Mouse (Mus musculus) telencephalon, adult 2 months (tissue): ENCODE measurements around the gene Arfgef3.
"Not testable (repeated sequence)": the region's sequence is repeated elsewhere in the genome, so short reads cannot be mapped to it uniquely, and the experiment has no call there.

Experiments used
- DNase-seq: peaks from one replicate; pipeline ENCODE4 v3.0.0-alpha.2; 2011; ENCODE audit warnings: low read depth, low spot score

Gene Arfgef3

DNA sequence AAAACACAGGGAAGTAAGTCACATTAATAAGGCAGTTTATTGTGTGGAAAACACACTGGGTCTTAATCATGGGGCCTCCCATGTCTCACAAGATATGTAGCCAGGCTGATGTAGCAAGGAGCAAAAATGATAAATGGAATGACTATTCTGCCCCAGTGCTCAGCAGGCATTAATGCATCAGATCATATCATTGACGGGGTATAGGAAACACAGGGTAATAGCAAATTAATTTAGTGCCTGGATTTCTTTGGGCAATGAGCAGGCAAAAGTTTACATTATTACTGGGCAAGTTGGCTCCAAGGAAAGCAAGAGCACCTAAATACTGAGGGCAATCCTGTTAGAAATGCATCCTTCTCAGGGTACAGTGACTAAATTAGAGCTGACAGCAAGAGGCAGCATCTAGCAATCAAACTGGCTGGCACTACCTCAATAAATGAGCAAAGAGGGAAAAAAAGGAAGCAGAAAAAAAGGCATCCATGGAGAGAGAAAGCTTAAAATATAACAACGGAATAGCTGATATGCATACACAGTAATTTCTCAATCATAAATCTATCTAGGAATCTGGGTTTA lies 62.3 kb downstream of the Arfgef3 start:
- DNase-seq: no peak

DNA sequence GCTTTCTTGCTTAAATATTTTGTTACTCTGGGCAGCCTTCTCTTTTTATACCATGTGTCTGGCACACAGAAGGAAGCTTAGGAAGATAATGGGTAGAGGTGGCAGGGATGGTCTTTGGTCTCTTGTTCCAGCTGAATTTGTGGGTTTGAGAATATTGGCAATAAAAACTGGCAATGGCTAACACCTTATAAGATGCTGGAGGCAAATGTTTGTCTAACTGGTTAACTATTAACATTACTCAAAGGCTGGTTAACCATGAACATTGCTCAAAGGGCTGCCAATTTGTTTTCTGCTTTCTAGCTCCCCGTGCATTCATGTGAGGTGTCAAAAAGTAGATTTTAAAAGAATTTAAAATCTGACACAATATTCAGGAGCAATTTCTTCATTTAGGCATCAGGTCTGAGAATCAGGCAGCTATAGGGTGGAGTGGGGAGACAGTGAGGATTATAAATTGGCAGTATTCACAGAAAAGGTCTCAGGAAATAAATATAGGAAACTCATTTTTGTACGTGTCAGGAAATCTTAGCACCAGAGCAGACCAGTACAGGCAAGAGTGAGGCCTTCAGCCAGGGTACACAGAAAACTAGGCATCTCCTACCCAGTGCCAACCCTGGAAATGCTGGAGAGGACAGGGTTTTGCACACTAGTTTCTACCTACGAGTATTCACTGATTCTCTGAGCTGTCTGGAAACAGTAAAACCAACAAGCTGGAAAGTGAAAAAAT lies 62.9 kb downstream of the Arfgef3 start:
- no peak for DNase-seq

DNA sequence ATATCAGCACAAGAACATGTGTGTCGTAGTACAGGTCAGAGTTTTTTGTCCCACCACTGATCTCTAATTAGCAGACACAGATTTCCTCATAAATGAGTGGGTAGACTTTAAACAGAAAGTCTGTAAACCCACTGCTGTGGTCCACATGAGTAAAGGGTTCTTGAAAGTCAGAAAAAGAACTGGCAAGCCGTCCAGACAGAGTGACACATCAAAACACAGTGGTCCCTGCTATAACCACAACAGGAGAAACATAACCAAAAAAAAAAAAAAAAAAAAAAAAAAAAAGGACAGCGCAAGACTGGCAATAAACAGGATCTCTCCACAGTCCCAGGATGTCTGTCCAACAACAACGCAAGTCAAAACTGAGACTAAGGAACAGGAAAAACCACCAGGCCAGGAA lies 64.9 kb downstream of the Arfgef3 start:
- DNase-seq: no peak

DNA sequence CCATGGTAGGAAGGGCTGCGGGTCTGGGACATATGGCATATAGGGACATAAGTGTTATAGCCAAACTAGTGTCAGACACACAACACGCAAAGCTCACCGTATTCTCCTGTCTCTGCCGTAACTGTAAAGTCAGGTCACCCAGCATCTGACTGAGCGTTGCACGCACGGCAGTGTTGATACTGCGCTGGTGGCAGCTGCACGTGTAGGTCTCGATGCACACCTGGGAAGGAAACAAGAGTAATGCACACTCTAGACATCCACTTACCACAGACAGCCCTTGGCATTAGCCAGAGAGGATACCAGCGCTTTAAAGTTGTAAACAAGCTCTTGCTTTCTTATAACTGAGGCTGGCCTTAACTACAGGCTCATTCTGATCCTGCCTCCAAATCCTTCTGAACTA lies 79.0 kb downstream of the Arfgef3 start:
- DNase-seq: no peak

DNA sequence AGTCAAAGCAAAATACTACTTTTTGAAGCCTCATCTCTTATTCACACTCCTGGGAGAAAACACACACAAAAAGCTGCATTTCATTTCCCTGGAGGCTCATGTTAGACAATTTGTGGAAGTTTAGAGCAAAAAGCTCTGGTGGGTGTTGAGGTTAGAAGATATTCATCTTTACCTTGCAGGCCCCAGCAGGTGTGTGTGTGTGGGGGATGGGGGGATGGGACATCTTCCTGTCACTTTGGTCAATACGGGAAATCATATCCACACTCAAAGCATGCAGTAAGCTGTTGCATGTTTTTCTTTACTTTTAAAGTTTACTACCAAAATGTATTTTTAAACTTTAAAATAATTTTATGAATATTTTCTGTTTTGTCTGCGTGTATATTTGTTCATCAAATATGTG lies 79.7 kb downstream of the Arfgef3 start:
- DNase-seq: no peak

DNA sequence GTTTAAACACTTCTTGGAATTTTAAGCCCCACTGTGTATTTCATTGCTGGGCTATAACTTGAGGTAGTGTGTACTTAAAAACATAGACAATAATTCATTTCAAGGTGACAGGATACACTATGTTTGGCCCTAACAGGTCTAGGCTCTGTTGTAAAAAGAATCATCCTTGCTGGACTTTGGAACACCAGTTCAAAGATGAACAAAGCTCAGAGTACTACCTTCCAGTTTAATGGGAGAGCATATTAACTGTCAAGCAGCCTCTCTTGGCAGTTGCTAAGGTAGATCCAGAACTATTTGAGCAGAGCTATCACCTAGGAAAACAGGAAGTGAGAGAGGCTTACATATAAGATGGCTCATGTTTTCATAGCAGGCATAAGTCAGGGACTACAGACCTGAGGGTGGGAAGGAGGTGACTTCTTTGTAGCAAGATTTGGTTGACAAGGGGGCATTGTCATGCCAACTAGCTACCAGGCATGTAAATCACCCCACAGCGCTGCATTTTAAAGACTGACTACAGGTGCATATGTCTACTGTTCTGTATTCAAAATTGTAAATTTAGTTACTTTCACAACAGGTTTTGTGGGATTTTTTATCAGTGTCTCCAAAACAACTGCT lies 82.0 kb downstream of the Arfgef3 start:
- no peak for DNase-seq

DNA sequence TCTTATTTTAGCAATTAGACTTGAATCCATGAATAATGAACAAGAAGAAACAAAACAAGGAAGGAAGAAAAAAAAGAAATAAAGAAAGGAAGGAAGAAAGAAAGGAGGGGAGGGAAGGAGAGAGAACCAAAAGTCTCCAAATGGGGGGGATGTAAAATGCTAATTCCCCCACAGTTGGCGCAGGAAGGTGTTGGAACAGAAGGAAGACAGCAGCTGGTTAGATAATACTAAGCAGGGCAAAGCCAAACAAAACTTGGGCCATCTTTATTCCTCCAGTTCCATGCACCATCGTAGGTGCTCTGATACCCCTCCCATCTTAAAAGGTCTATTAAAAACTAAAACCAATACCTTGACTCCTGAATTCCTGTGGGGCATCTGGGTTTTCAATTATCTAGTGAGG lies 82.8 kb downstream of the Arfgef3 start:
- DNase-seq: peak; percentile 71

DNA sequence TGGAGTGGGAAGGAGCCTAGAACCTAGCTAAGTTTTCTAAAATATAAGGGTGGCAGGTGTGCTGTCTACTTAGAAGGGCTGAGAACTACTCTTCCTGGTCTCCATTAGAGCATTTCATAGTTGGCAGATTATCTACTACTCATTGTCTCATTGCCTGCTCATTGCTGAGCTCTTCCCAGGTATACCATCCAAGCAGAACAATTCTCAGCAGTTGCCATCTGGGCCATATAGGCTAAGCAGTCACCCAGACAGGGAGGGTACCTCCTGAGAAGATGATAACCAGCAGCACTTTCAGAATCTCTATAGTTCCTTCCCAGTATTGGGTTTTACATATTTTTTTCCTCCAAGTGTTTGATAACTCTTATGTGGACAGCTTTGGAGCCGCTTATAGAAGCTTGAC lies 86.2 kb downstream of the Arfgef3 start:
- no peak for DNase-seq

DNA sequence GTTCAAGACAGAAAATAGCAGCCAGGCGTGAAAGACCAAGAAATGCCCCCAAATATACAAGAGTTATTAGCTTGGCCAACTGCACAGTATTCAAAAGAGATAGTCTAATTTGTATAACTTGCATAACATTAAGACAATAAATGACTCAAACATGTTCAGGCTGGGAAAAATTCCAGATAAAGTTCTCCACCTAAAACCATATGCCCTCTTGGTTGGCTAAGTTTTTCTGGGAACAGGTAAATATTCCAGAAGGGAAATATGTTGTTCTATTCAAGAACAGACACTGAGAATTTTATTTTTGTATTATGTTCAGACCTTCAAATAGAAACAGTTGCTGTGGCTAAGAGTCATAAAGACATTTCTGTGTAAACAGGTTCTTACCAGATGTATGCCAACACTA lies 96.7 kb downstream of the Arfgef3 start:
- DNase-seq: no peak

DNA sequence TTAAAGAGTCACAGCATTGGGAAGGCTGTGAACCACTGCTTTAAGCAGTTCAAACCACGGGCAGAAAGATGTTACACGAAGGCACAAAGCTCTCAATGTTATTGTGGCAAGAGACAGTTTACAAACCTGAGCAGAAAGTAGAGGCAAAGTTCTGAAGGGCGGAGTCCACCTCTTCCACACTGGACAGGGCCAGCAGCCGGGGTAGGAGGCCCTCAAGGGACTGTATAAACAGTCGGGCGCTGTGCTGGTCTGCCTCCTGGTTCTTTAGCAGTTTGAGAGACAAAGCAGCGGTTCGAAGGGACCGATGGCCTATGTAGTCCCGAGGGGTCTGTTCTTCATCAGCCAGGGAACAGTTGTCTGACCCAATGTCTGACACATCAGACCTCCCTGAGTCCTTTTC lies 97.7 kb downstream of the Arfgef3 start:
- no peak for DNase-seq

DNA sequence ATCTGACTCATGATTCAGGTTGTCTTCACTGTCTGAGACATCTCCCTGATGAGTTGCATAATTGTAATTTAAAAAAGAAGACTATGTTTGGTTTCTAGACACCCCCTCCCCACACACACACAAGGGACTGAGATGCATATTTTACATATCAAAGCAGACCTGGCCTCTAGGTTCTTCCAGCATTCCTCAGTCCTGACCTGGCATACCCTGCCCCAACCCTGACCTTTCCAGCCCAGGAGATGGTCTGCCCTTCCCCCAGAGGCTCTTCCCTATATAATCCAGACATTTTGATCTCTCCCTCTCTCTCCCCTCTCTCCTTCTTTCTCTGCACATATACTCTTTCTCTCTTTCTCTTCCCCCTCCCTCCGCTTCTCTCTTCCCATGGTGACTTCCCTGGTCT lies 99.4 kb downstream of the Arfgef3 start:
- DNase-seq: no peak

DNA sequence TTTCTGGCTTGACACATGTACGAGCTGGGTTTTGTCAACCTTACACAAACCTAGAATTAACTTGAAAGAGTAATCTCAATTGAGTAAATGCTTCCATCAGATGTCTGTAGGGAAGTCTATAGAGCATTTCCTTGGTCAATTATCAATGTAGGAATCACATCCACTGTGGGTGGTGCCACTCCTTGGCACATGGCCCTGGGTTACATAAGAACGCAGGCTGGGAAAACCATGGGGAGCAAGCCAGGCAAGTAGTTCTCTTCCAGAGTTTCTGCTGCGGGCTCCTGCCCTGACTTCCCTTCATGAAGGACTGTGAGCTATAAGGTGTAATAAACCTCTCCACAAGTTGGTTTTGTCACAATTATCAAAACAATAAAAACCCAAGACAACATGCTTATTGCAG lies 100.2 kb downstream of the Arfgef3 start:
- DNase-seq: no peak

DNA sequence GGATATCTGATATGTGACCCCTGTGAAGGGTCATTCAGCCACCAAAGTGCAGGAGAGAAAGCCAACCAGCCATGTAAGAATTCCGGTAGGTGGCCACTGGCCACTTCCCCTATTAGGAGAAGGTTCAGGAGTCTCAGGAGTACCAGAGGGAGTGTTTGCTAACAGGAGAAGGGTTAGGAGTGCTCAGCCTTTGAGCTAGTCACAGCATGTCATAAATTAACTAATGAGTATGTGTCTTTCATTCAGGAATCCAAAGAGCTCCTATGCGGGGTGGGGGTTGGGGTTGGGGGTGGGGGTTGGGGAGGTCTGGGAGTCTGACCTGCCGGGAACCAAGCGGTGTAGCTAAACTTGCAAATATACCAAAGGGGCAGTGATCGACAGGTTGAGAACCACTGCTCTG lies 100.9 kb downstream of the Arfgef3 start:
- DNase-seq: no peak

DNA sequence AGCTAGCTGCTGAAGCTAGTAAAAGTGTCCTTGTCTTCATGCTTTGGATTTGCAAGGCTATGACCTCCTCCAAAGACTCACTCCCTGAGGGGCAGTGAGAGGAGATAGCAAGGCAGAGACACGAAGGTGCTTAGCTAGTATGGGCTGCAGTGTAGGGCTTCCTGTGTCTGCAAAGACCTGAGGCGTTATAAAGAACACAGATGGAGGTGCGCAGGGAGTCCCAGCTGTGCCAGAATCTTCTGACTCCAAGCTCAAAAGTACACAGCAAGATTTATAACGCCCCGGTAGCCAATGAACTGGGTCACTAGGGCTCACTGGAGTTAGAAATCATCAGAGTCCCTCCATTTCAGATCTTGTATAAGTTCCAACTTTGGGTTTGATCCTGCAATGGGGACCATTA lies 103.2 kb downstream of the Arfgef3 start:
- no peak for DNase-seq

DNA sequence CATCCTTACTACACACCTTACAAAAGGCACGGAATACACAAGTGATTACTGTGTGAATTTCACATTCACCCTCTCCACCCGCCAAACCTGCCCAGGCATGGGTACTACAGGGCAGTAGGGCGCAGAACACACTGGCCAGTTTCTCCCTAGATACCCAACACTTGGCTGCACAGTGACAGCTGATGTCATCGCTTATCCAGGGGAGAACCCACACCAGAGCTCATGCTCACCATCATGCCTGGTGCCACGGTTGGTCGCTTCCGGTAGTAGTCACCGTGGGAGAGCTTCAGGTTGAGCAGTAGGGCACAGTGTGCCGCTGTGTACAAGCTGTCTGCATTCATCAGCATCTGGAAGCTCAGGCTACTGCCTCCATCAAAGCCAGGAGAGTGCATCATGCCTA lies 108.3 kb downstream of the Arfgef3 start:
- DNase-seq: no peak

DNA sequence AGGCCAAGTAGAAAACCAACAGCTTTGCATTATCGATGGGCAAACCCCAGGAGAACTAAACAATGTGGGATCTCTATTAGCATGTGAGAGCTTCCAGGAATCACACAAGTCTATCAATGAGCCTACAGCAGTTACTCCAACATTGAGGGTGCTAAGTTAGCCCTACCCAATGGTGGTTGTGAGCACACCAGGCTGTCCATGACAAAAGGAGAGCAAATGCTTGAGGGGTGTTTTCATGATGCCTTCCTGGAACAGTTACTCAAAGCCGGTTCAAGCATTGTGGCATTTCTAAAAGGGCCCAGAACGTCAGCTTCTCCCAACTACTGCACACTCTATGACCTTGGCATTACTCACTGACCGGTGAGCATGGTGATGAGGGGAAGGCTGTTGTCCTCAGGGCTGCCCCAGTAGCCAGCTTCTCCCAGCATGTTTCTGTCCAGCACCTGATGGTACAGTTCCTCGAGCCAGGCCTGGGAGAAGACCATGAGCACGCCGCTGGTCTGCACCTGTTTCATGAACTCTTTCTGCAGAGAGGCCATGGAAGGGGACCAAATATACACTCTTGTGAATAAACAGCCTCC lies 109.3 kb downstream of the Arfgef3 start:
- DNase-seq: no peak

DNA sequence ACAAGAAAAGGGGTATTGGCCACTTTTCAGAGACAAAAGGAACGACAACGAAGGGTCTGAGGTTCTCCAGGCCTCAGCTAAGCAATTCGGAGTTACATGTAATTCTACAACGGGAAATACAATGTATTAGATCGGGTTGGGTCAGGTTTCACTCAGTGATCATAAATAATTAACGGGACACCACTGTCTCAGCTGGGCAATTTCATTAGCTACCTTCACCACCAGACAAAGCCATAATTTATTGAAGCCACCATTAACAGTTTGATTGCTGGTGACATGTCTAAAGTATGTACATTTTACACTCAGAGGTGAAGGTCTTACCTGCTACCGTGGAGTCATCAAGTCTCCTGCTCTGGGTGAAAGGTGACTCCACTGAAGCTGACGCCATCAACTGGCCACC lies 113.3 kb downstream of the Arfgef3 start:
- DNase-seq: no peak

DNA sequence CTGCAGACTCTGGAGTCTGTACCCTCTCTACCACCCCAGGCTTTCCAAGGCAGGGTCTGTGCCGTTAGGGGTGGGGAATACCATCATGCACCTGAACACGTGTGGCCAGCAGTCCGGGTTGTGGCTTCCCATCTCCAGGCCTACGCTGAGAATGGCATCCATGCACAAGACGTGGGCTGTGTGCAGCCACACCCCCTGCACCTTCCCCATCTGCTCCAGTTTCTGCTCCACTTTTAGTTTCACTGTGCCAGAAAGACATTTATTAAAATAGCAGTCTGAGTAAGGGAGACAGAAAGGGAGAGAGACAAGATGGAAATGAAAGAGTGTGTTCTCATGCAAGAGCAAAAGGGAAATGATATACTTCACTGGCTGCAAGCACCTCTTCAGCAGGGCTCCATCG lies 116.2 kb downstream of the Arfgef3 start:
- DNase-seq: peak; percentile 88

DNA sequence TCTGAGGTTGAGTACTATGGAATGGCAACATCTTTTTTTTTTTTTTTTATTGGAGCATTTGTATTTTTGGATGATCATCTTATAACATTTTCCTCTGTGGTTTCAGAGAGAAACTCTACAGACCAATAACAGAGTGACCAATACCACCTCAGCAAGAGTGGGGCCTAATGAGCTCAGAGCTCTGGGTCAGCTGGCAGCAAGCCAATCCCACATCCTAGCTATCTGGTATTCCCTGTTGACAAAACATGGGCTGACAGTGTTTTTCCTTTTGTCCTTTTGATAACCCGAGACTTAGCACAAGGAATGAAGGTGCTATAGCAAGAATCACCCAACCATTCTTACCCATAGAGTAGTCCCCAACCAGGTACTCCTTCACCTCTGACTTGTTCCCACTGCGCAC lies 131.0 kb downstream of the Arfgef3 start:
- no peak for DNase-seq

DNA sequence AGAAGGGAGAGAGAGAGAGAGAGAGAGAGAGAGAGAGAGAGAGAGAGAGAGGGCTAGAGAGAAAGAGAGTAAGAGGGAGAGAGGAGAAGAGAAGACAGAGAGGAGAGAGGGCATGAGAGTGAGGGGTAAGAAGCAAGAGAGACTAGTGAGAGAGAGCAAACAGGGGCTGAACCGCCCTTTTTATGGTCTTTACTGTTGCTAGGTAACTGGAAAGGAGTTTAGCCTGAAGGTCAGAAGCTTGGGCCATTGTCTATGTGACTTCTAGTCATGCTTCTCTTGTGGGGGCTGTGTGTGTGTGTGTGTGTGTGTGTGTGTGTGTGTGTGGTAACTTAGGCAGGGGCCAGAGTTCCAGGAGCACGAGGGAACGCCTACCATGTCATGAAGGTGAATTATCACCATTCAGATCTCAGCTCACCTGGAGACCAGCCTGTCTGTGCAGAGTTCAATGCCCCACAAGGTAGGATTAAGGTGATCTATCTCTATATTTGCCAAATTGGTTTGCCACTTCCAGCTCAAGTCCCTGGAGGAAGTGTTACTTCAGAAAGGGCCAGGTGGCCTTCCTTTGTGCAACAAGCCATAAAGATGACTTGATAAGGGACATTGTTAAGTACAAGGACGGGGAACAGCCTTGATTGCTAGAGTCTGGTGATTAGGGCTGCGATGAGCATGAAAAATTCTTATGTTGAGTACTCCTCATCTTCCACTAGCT lies 138.8 kb downstream of the Arfgef3 start:
- DNase-seq: not testable (repeated sequence)

DNA sequence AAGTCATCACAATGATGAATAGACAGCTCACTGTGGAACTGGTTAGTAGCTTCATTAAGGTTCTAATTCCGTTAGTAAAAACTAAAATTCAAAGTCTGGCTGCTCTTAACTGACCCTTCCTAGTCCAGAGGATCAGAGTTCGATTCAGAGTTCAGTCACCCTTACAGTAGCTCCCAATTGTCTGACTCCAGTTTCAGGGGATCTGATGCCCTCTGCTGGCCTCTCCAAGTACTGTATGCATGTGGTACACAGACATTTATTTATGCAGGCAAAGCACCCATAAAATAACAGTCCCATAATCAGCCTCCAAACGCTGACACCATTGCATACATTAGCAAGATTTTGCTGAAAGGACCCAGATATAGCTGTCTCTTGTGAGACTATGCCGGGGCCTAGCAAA lies 141.7 kb downstream of the Arfgef3 start:
- DNase-seq: peak; percentile 28

DNA sequence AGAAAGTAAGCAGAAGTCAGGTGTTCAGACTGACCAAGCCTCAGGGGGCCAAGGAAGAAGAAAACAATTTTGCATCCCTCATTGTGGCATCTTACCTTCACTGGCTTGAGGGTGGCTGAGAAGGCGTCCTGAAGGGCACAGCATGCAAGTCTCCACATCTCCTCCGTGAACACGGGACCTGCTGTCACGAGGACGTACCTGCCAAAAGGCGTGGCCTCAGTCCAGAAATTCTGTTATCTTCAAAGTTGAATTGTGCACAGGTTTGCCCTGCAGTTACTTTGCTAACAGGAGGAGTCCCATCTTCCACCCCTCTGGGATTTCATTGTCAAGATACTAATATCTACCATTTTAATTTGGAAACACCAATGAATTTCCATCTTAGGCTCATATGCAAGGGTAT lies 146.1 kb downstream of the Arfgef3 start:
- DNase-seq: no peak
